Mouse (Mus musculus) midbrain, embryonic 11.5 days (tissue): ENCODE data around the gene Foxp1. TPM values are rescaled to one million over a fixed set of nuclear protein-coding genes. Genes with fewer than 3 reads are reported as not detected.

Experiments
- ATAC-seq: fragments of 200-750 bp; cut with Nextera tagmentation; 2 replicates; pipeline ENCODE4 v1.8.0; 2017; ENCODE audit warnings: moderate TSS enrichment, moderate library complexity; ENCODE audit not compliant: low FRiP score
- DNase-seq: peaks from one replicate; pipeline ENCODE4 v3.0.0; 2015; ENCODE audit warnings: low spot score; ENCODE audit errors: missing footprints
- H3K27ac ChIP-seq: fragments of 300-500 bp; sonication (generic); 2 replicates; pipeline ENCODE4 v1.5.1; 2014; ENCODE audit warnings: low read depth, low read length
- H3K27me3 ChIP-seq: fragments of 300-500 bp; sonication (generic); 2 replicates; pipeline ENCODE4 v1.6.1; 2014; ENCODE audit warnings: mild to moderate bottlenecking, low read length, moderate library complexity, mixed read lengths; ENCODE audit not compliant: control insufficient read depth, insufficient read depth
- H3K36me3 ChIP-seq: fragments of 300-500 bp; sonication (generic); 2 replicates; pipeline ENCODE4 v1.6.1; 2014; ENCODE audit warnings: mild to moderate bottlenecking, low read length, moderate library complexity, mixed read lengths; ENCODE audit not compliant: control insufficient read depth, insufficient read depth
- H3K4me1 ChIP-seq: fragments of 300-500 bp; sonication (generic); 2 replicates; pipeline ENCODE4 v1.6.1; 2014; ENCODE audit warnings: low read length; ENCODE audit not compliant: control insufficient read depth, insufficient read depth
- H3K4me2 ChIP-seq: fragments of 300-500 bp; sonication (generic); 2 replicates; pipeline ENCODE4 v1.6.1; 2014; ENCODE audit warnings: mild to moderate bottlenecking, moderate library complexity
- H3K4me3 ChIP-seq: fragments of 300-500 bp; sonication (generic); 2 replicates; pipeline ENCODE4 v1.5.1; 2014; ENCODE audit warnings: low read depth, low read length
- H3K9ac ChIP-seq: fragments of 300-500 bp; sonication (generic); 2 replicates; pipeline ENCODE4 v1.6.1; 2014; ENCODE audit warnings: low read length
- H3K9me3 ChIP-seq: fragments of 300-500 bp; sonication (generic); 2 replicates; pipeline ENCODE4 v1.6.1; 2016; ENCODE audit warnings: low read length; ENCODE audit not compliant: control insufficient read depth
- WGBS: fragments of 180-500 bp; shearing (Covaris S2); extraction: QIAGEN DNeasy Blood & Tissue Kit; methylation state at CpG from one replicate; pipeline ENCODE4 v1.1.7; 2014; 5-methylcytosine and 5-hydroxymethylcytosine counted together
- polyA plus RNA-seq: library from polyadenylated mRNA; unstranded; fragments of >200 nt; fragmentation: Nextera tagmentation; extraction: Ambion mirVana; gene quantifications from 2 replicates; pipeline ENCODE4 v1.2.1, GENCODE M21; 2014

Foxp1 gene
- polyA plus RNA-seq, 1 experiment from 2014 or later, result 86.2 TPM

GRCm38 (mm10) chr6:99204780-99205586 lies 317.5 kb downstream of the Foxp1 start:
- WGBS, result 8% methylated on average over 7 of the region's 7 CpGs
- H3K9ac ChIP-seq, result no peak overlapping the region
- DNase-seq (peak; percentile 91), ATAC-seq (no peak)
- H3K9me3 ChIP-seq, result no peaks in the 10 kb centered on the region
- H3K27me3 ChIP-seq, result no peaks in the 10 kb centered on the region
- H3K4me2 ChIP-seq, result peak overlapping the region; percentile 38; the same call in 1 of the 2 replicates
- peak overlapping the region; percentile 45; the same call in 1 of the 2 replicates for H3K27ac ChIP-seq
- peaks cover 67% of the 10 kb centered on the region for H3K4me1 ChIP-seq
- H3K4me3 ChIP-seq, result no peak overlapping the region; the same call in 1 of the 2 replicates
- H3K36me3 ChIP-seq, result no peaks in the 10 kb centered on the region

DNA sequence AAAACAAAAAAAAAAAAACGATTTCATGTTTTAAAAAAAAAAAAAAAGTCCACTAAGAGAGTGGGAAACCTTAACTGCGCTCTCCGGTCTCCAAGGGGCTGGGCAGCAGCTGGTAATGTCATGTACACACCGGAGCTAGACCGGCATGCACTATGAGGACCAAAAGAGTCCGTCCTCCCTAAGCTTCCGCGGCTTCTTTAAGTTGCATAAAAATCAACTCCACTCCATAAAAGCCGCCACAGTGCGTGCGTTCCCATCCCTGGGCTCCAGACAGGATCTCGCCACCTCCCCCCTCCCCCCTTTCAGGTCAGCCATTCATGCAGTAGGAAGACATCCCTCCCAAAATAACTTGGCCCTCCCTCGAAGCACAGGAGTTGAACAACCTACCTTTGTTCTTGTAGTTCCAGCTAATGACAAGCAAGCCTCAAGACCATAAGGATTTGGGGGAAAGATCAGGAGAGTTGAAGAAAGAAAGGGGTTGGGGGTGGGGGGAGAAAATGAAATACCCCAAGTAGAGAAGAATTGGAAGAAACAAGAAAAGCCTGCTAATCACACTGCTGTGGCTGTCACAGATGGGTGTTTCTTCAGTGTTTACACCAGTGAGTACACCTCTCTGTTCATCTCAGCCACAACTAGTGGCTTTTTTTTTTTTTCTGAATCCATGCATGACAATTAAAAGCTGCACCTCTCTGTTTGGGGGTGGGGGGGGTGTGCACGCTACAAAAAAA lies 318.3 kb downstream of the Foxp1 start:
- H3K9me3 ChIP-seq, result no peaks in the 10 kb centered on the region
- under 1% methylated on average over 14 of the region's 14 CpGs for WGBS
- peak overlapping the region; percentile 38 for H3K4me2 ChIP-seq
- peak overlapping the region; percentile 45; the same call in 1 of the 2 replicates for H3K27ac ChIP-seq
- no peaks in the 10 kb centered on the region for H3K36me3 ChIP-seq
- no peak overlapping the region for H3K4me3 ChIP-seq
- no peaks in the 10 kb centered on the region for H3K27me3 ChIP-seq
- DNase-seq, result peak; percentile 92
- H3K9ac ChIP-seq, result peak overlapping the region; percentile 31
- H3K4me1 ChIP-seq, result peaks cover 67% of the 10 kb centered on the region
- ATAC-seq, result peak; percentile 45

- DNase-seq (peak; percentile 88), ATAC-seq (no peak)
- Histone ChIP-seq H3K9ac (no peak overlapping the region; the same call in 1 of the 2 replicates), H3K4me2 (peak overlapping the region; percentile 35), H3K27me3 (no peaks in the 10 kb centered on the region), H3K4me1 (peaks cover 67% of the 10 kb centered on the region), H3K4me3 (no peak overlapping the region), H3K9me3 (no peaks in the 10 kb centered on the region), H3K36me3 (no peaks in the 10 kb centered on the region), H3K27ac (no peak overlapping the region; the same call in 1 of the 2 replicates)
- 12% methylated on average over 11 of the region's 11 CpGs for WGBS
These were observed 319.3 kb downstream of the Foxp1 start for GRCm38 (mm10) chr6:99203231-99203630.

DNA sequence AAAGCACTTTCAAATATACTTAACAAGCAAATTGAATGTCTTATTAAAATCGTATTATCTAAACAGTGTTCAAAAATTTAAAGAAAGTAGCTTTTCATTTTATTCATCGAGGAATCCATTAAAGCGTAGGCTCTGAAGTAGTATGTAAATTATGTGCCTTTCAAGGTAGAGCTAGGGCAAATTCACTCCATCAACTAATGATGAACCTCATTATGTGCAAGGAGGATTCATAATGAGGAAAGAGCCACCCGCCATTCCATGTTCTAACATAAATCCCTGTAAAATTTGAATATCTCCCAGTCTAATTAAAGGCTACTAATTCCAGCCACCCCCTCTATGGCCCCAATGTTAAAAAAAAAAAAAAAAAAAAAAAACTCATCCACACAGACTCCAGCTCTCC lies 319.7 kb downstream of the Foxp1 start:
- Histone ChIP-seq H3K27ac (no peak overlapping the region; the same call in 1 of the 2 replicates), H3K36me3 (no peaks in the 10 kb centered on the region), H3K4me2 (peak overlapping the region; percentile 35), H3K9me3 (no peaks in the 10 kb centered on the region), H3K4me1 (peaks cover 67% of the 10 kb centered on the region), H3K9ac (no peak overlapping the region; the same call in 1 of the 2 replicates), H3K4me3 (no peak overlapping the region), H3K27me3 (no peaks in the 10 kb centered on the region)
- 65% methylated on average over 4 of the region's 4 CpGs for WGBS
- DNase-seq (peak; percentile 82), ATAC-seq (no peak)

DNA sequence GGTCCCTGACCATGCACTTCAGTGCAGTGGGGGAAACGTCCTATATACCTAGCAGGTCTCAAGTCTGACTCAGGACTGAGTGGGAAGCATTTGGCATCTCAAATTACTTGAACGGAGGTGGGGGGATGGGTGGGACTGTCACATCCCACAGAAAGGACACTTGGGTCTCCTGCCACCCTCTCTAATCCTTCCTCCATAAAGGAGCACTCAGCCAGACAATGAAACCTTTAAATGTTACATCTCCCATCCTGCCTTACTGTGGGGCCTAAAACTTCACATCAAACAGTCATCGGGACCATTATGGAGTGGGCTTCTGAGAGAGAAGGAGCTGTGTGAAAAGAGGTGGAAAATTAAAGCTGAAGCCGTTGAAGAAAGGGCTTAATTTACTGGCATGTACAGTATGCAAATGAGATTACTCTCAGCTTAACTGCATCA lies 321.2 kb downstream of the Foxp1 start:
- H3K9ac ChIP-seq, result no peak overlapping the region
- H3K4me1 ChIP-seq, result peaks cover 56% of the 10 kb centered on the region
- WGBS, result 2% methylated on average over 4 of the region's 4 CpGs
- peak; percentile 89 for DNase-seq
- H3K9me3 ChIP-seq, result no peaks in the 10 kb centered on the region
- H3K4me2 ChIP-seq, result peak overlapping the region; percentile 19; the same call in 1 of the 2 replicates
- no peaks in the 10 kb centered on the region for H3K27me3 ChIP-seq
- H3K27ac ChIP-seq, result no peak overlapping the region
- H3K4me3 ChIP-seq, result no peak overlapping the region
- H3K36me3 ChIP-seq, result no peaks in the 10 kb centered on the region
- ATAC-seq, result peak; percentile 60

- Histone ChIP-seq H3K27me3 (no peaks in the 10 kb centered on the region), H3K4me2 (peak overlapping the region; percentile 8; the same call in 1 of the 2 replicates), H3K27ac (no peak overlapping the region), H3K4me1 (peaks cover 49% of the 10 kb centered on the region), H3K9me3 (no peaks in the 10 kb centered on the region), H3K9ac (no peak overlapping the region), H3K36me3 (no peaks in the 10 kb centered on the region), H3K4me3 (no peak overlapping the region)
- 4% methylated on average over 11 of the region's 11 CpGs for WGBS
- peak; percentile 90 for DNase-seq
- ATAC-seq, result no peak
These were observed 321.9 kb downstream of the Foxp1 start for GRCm38 (mm10) chr6:99200656-99201055.

- ATAC-seq (no peak), DNase-seq (peak; percentile 45)
- peaks cover 37% of the 10 kb centered on the region for H3K4me1 ChIP-seq
- no peaks in the 10 kb centered on the region for H3K27me3 ChIP-seq
- no peak overlapping the region for H3K4me2 ChIP-seq
- no peak overlapping the region for H3K27ac ChIP-seq
- no peak overlapping the region for H3K9ac ChIP-seq
- no peaks in the 10 kb centered on the region for H3K36me3 ChIP-seq
- no peak overlapping the region for H3K4me3 ChIP-seq
- H3K9me3 ChIP-seq, result no peaks in the 10 kb centered on the region
- 88% methylated on average over 4 of the region's 4 CpGs for WGBS
These were observed 323.2 kb downstream of the Foxp1 start for GRCm38 (mm10) chr6:99199277-99199676.

GRCm38 (mm10) chr6:99193697-99194096 lies 328.8 kb downstream of the Foxp1 start:
- Histone ChIP-seq H3K4me3 (no peak overlapping the region), H3K9me3 (no peaks in the 10 kb centered on the region), H3K27ac (no peak overlapping the region), H3K9ac (no peak overlapping the region), H3K27me3 (no peaks in the 10 kb centered on the region), H3K36me3 (no peaks in the 10 kb centered on the region), H3K4me1 (peaks cover 13% of the 10 kb centered on the region; the same call in 1 of the 2 replicates), H3K4me2 (no peak overlapping the region)
- DNase-seq (no peak), ATAC-seq (no peak)
- 79% methylated on average over 8 of the region's 8 CpGs for WGBS
